Mouse (Mus musculus): ENCODE measurements around the gene Aldh4a1. TPM values are rescaled to one million over a fixed set of nuclear protein-coding genes. Genes with fewer than 3 reads are reported as not detected.

Gene Aldh4a1
- total and polyA plus RNA-seq, 2 experiments from 2014 or later: 25.7 to 29.1 TPM

- TF ChIP-seq CTCF (IDR thresholded peaks at IDR 0.05; ENCODE audit: low read depth): no peak
- WGBS: 85% methylated on average over 8 of the region's 8 CpGs
- H3K27ac ChIP-seq (ENCODE audit: low read depth, low read length): no peak within 1 kb of the TSS
- H3K9me3 ChIP-seq (ENCODE audit: low read length): no peaks in the 10 kb centered on the region
- no peaks in the 10 kb centered on the region for H3K4me1 ChIP-seq (ENCODE audit: insufficient read depth)
- ATAC-seq (no peak), DNase-seq (no peak)
- peaks cover 17% of the 10 kb centered on the region for H3K36me3 ChIP-seq (ENCODE audit: insufficient read depth)
- H3K4me3 ChIP-seq (ENCODE audit: low read depth, low read length): no peak within 1 kb of the TSS
- H3K4me2 ChIP-seq (ENCODE audit: low read depth): no peak within 1 kb of the TSS
- H3K27me3 ChIP-seq (ENCODE audit: insufficient read depth, low read length): no peaks in the 10 kb centered on the region
- H3K9ac ChIP-seq: no peak within 1 kb of the TSS
Observed at GRCm38 (mm10) chr4:139653238-139653637, 30.6 kb downstream of the Aldh4a1 start, which contains the start of gene Tas1r2. TSS of gene Tas1r2 (plus strand) at chr4:139653538.

- Histone ChIP-seq H3K4me2 (ENCODE audit: low read depth) (no peak overlapping the region), H3K4me1 (ENCODE audit: insufficient read depth) (no peaks in the 10 kb centered on the region), H3K27ac (ENCODE audit: low read depth, low read length) (no peak overlapping the region), H3K27me3 (ENCODE audit: insufficient read depth, low read length) (no peaks in the 10 kb centered on the region), H3K9ac (no peak overlapping the region), H3K4me3 (ENCODE audit: low read depth, low read length) (no peak overlapping the region), H3K9me3 (ENCODE audit: low read length) (no peaks in the 10 kb centered on the region), H3K36me3 (ENCODE audit: insufficient read depth) (no peaks in the 10 kb centered on the region)
- no peak for TF ChIP-seq CTCF (IDR thresholded peaks at IDR 0.05; ENCODE audit: low read depth)
- DNase-seq: no peak
- ATAC-seq: no peak
- WGBS: 70% methylated on average over 14 of the region's 14 CpGs
Observed at GRCm38 (mm10) chr4:139661897-139662296, 39.2 kb downstream of the Aldh4a1 start.

- H3K4me2 ChIP-seq (ENCODE audit: low read depth): no peak overlapping the region
- no peak overlapping the region for H3K9ac ChIP-seq
- no peak for TF ChIP-seq CTCF (IDR thresholded peaks at IDR 0.05; ENCODE audit: low read depth)
- no peaks in the 10 kb centered on the region for H3K36me3 ChIP-seq (ENCODE audit: insufficient read depth)
- no peak overlapping the region for H3K4me3 ChIP-seq (ENCODE audit: low read depth, low read length)
- H3K4me1 ChIP-seq (ENCODE audit: insufficient read depth): no peaks in the 10 kb centered on the region
- 19% methylated on average over 6 of the region's 6 CpGs for WGBS
- H3K27ac ChIP-seq (ENCODE audit: low read depth, low read length): no peak overlapping the region
- DNase-seq (no peak), ATAC-seq (no peak)
- no peaks in the 10 kb centered on the region for H3K9me3 ChIP-seq (ENCODE audit: low read length)
- no peaks in the 10 kb centered on the region for H3K27me3 ChIP-seq (ENCODE audit: insufficient read depth, low read length)
Observed at GRCm38 (mm10) chr4:139667632-139668031, 45.0 kb downstream of the Aldh4a1 start.

GRCm38 (mm10) chr4:139669847-139670246 is 47.2 kb downstream of the Aldh4a1 start:
- H3K36me3 ChIP-seq (ENCODE audit: insufficient read depth): no peaks in the 10 kb centered on the region
- no peaks in the 10 kb centered on the region for H3K4me1 ChIP-seq (ENCODE audit: insufficient read depth)
- no peaks in the 10 kb centered on the region for H3K9me3 ChIP-seq (ENCODE audit: low read length)
- peak; percentile 85 for TF ChIP-seq CTCF (IDR thresholded peaks at IDR 0.05; ENCODE audit: low read depth)
- H3K4me3 ChIP-seq (ENCODE audit: low read depth, low read length): no peak overlapping the region
- H3K27me3 ChIP-seq (ENCODE audit: insufficient read depth, low read length): no peaks in the 10 kb centered on the region
- ATAC-seq (no peak; the same call in 1 of the 2 replicates), DNase-seq (peak; percentile 68)
- H3K9ac ChIP-seq: no peak overlapping the region
- no peak overlapping the region for H3K4me2 ChIP-seq (ENCODE audit: low read depth)
- 24% methylated on average over 6 of the region's 6 CpGs for WGBS
- no peak overlapping the region for H3K27ac ChIP-seq (ENCODE audit: low read depth, low read length)

- TF ChIP-seq CTCF (IDR thresholded peaks at IDR 0.05; ENCODE audit: low read depth): no peak
Observed at GRCm38 (mm10) chr4:139675696-139676095, 53.0 kb downstream of the Aldh4a1 start.

GRCm38 (mm10) chr4:139683728-139684638 is 61.3 kb downstream of the Aldh4a1 start:
- H3K27ac ChIP-seq (ENCODE audit: low read depth, low read length): no peak overlapping the region
- no peak for DNase-seq
- H3K27me3 ChIP-seq (ENCODE audit: insufficient read depth, low read length): no peaks in the 10 kb centered on the region
- no peak for ATAC-seq
- 77% methylated on average over 22 of the region's 22 CpGs for WGBS
- H3K9me3 ChIP-seq (ENCODE audit: low read length): 0 out of 2 replicates have a peak, but pooled peaks cover 4% of the 10 kb centered on the region
- H3K4me2 ChIP-seq (ENCODE audit: low read depth): no peak overlapping the region
- no peak overlapping the region for H3K4me3 ChIP-seq (ENCODE audit: low read depth, low read length)
- no peak overlapping the region for H3K9ac ChIP-seq
- no peak for TF ChIP-seq CTCF (IDR thresholded peaks at IDR 0.05; ENCODE audit: low read depth)
- no peaks in the 10 kb centered on the region for H3K36me3 ChIP-seq (ENCODE audit: insufficient read depth)
- H3K4me1 ChIP-seq (ENCODE audit: insufficient read depth): no peaks in the 10 kb centered on the region

More at GRCm38 (mm10) chr4:139675696-139676095, 53.0 kb downstream of the Aldh4a1 start:
- ATAC-seq (no peak), DNase-seq (peak; percentile 15)
- no peaks in the 10 kb centered on the region for H3K27me3 ChIP-seq (ENCODE audit: insufficient read depth, low read length)
- H3K9me3 ChIP-seq (ENCODE audit: low read length): no peaks in the 10 kb centered on the region
- H3K9ac ChIP-seq: no peak overlapping the region
- H3K4me1 ChIP-seq (ENCODE audit: insufficient read depth): no peaks in the 10 kb centered on the region
- no peak overlapping the region for H3K27ac ChIP-seq (ENCODE audit: low read depth, low read length)
- no peak overlapping the region for H3K4me2 ChIP-seq (ENCODE audit: low read depth)
- no peaks in the 10 kb centered on the region for H3K36me3 ChIP-seq (ENCODE audit: insufficient read depth)
- WGBS: 48% methylated on average over 9 of the region's 9 CpGs
- H3K4me3 ChIP-seq (ENCODE audit: low read depth, low read length): no peak overlapping the region

- WGBS: 14% methylated on average over 3 of the region's 3 CpGs
Observed at GRCm38 (mm10) chr4:139684639-139685017, 62.0 kb downstream of the Aldh4a1 start.

More at GRCm38 (mm10) chr4:139684639-139685017, 62.0 kb downstream of the Aldh4a1 start:
- Histone ChIP-seq H3K27me3 (ENCODE audit: insufficient read depth, low read length) (no peaks in the 10 kb centered on the region), H3K9me3 (ENCODE audit: low read length) (0 out of 2 replicates have a peak, but pooled peaks cover 4% of the 10 kb centered on the region), H3K4me3 (ENCODE audit: low read depth, low read length) (no peak overlapping the region), H3K9ac (no peak overlapping the region), H3K4me2 (ENCODE audit: low read depth) (no peak overlapping the region), H3K36me3 (ENCODE audit: insufficient read depth) (no peaks in the 10 kb centered on the region), H3K4me1 (ENCODE audit: insufficient read depth) (no peaks in the 10 kb centered on the region), H3K27ac (ENCODE audit: low read depth, low read length) (no peak overlapping the region)
- ATAC-seq: no peak
- DNase-seq: peak; percentile 81
- peak; percentile 85 for TF ChIP-seq CTCF (IDR thresholded peaks at IDR 0.05; ENCODE audit: low read depth)
